ENCODE assay signal across 8 mouse cellular contexts in genomic region chr16:18195068-18195467, GRCm38 (mm10). TPM values are rescaled to one million over a fixed set of nuclear protein-coding genes. Genes with fewer than 3 reads are reported as not detected.
DNase-seq lines count a peak whose midpoint lies in the region; ATAC-seq lines count a peak whose summit lies in the region.
"Had no signal": no experiment of that assay in that cellular context is flagged by ENCODE, and none has a peak within 500 bp of the region (broad histone marks: within the 10 kb centered on the region; RNA-seq: fewer than 3 reads in every experiment).

No protein-coding gene starts in this region.

- H3K27ac ChIP-seq in embryonic facial prominence, embryonic 14.5 days (replicated peaks; ENCODE audit: low read depth, low read length) = 0 out of 2 replicates have a peak overlapping the region, but pooled peaks have one; percentile 44
- peak overlapping the region; percentile 70 for H3K27ac ChIP-seq in intestine, embryonic 16.5 days (ENCODE audit: low read length)
- peak overlapping the region; percentile 56; the same call in 1 of the 2 replicates for H3K27ac ChIP-seq in neural tube, embryonic 15.5 days (replicated peaks)
- H3K27ac ChIP-seq: lung, embryonic 15.5 days had no signal

- H3K4me3 ChIP-seq in embryonic facial prominence, embryonic 14.5 days (ENCODE audit: low read depth, low read length) = no peak overlapping the region
- no peak overlapping the region for H3K4me3 ChIP-seq in intestine, embryonic 16.5 days (ENCODE audit: low read length)
- H3K4me3 ChIP-seq in neural tube, embryonic 15.5 days (replicated peaks) = no peak overlapping the region
- H3K4me3 ChIP-seq: lung, embryonic 15.5 days had no signal

- no peaks in the 10 kb centered on the region for H3K9me3 ChIP-seq in embryonic facial prominence, embryonic 14.5 days (ENCODE audit: control insufficient read depth, low read length)
- H3K9me3 ChIP-seq in intestine, embryonic 16.5 days (ENCODE audit: control insufficient read depth, low read length) = no peaks in the 10 kb centered on the region
- H3K9me3 ChIP-seq in neural tube, embryonic 15.5 days (replicated peaks) = no peaks in the 10 kb centered on the region
- H3K9me3 ChIP-seq: lung, embryonic 15.5 days had no signal

- H3K4me2 ChIP-seq in embryonic facial prominence, embryonic 14.5 days (ENCODE audit: low read depth, low read length) = no peak overlapping the region
- no peak overlapping the region for H3K4me2 ChIP-seq in intestine, embryonic 16.5 days (ENCODE audit: low read depth, low read length)
- no peak overlapping the region for H3K4me2 ChIP-seq in neural tube, embryonic 15.5 days
- H3K4me2 ChIP-seq: lung, embryonic 15.5 days had no signal

- no peaks in the 10 kb centered on the region for H3K27me3 ChIP-seq in embryonic facial prominence, embryonic 14.5 days (replicated peaks; ENCODE audit: control insufficient read depth, insufficient read depth, low read length)
- no peaks in the 10 kb centered on the region for H3K27me3 ChIP-seq in intestine, embryonic 16.5 days (replicated peaks; ENCODE audit: control insufficient read depth, insufficient read depth, low read length)
- H3K27me3 ChIP-seq in neural tube, embryonic 15.5 days (replicated peaks) = no peaks in the 10 kb centered on the region
- H3K27me3 ChIP-seq: lung, embryonic 15.5 days had no signal

- 0 out of 2 replicates have a peak, but pooled peaks cover 6% of the 10 kb centered on the region for H3K4me1 ChIP-seq in embryonic facial prominence, embryonic 14.5 days (ENCODE audit: control insufficient read depth, insufficient read depth, low read length)
- peaks cover 15% of the 10 kb centered on the region for H3K4me1 ChIP-seq in intestine, embryonic 16.5 days (ENCODE audit: control insufficient read depth, insufficient read depth, low read length)
- peaks cover 60% of the 10 kb centered on the region for H3K4me1 ChIP-seq in neural tube, embryonic 15.5 days

- DNase-seq in thymus, postnatal 4 days = peak; percentile 21
- DNase-seq in thymus, postnatal 10 days (ENCODE audit: low spot score in 2 of 2) = no peak
- peak; percentile 62 for DNase-seq in embryonic facial prominence, embryonic 14.5 days (ENCODE audit: low spot score)
- DNase-seq in heart, postnatal 36 days = no peak

- intact Hi-C loops in heart, postnatal 36 days (cut with DNase I) = no loop called here

- no peaks in the 10 kb centered on the region for H3K36me3 ChIP-seq in embryonic facial prominence, embryonic 14.5 days (ENCODE audit: control insufficient read depth, insufficient read depth, low read length)
- H3K36me3 ChIP-seq in intestine, embryonic 16.5 days (ENCODE audit: control insufficient read depth, insufficient read depth, low read length) = no peaks in the 10 kb centered on the region
- no peaks in the 10 kb centered on the region for H3K36me3 ChIP-seq in neural tube, embryonic 15.5 days
- H3K36me3 ChIP-seq: lung, embryonic 15.5 days had no signal

- 53% methylated on average over 5 of the region's 5 CpGs for WGBS in embryonic facial prominence, embryonic 14.5 days
- WGBS in intestine, embryonic 16.5 days = 39% methylated on average over 5 of the region's 5 CpGs
- WGBS in neural tube, embryonic 15.5 days = 38% methylated on average over 5 of the region's 5 CpGs

- no peak overlapping the region for H3K9ac ChIP-seq in embryonic facial prominence, embryonic 14.5 days (ENCODE audit: low read depth, low read length)
- peak overlapping the region; percentile 46; the same call in 1 of the 2 replicates for H3K9ac ChIP-seq in intestine, embryonic 16.5 days (ENCODE audit: low read depth, low read length)
- H3K9ac ChIP-seq in neural tube, embryonic 15.5 days (replicated peaks) = no peak overlapping the region
- H3K9ac ChIP-seq: lung, embryonic 15.5 days had no signal

- peak; percentile 77 for ATAC-seq in embryonic facial prominence, embryonic 14.5 days (ENCODE audit: low read depth)
- peak; percentile 89 for ATAC-seq in intestine, embryonic 16.5 days
- no peak for ATAC-seq in neural tube, embryonic 15.5 days (ENCODE audit: low FRiP score)
- ATAC-seq in CD4-positive, CD25-positive, alpha-beta regulatory T cell, adult 4 months = no peak

RNA-seq across cellular contexts. Expression of gene Ccdc188, which starts 22.6 kb away (rescaled TPM):
- not detected in 2 replicates for polyA plus RNA-seq in embryonic facial prominence, embryonic 14.5 days (2014; fragmentation: Nextera tagmentation; extraction: Ambion mirVana)
- polyA plus RNA-seq in intestine, embryonic 16.5 days (2015; fragmentation: Nextera tagmentation; extraction: Ambion mirVana) = not detected in 2 replicates
- not detected in 2 replicates for polyA plus RNA-seq in neural tube, embryonic 15.5 days (2015; fragmentation: Nextera tagmentation; extraction: Ambion mirVana)
- polyA plus RNA-seq in CD4-positive, CD25-positive, alpha-beta regulatory T cell, adult 4 months (2017; shearing (Covaris generic)) = not detected
- not detected for total RNA-seq in heart, postnatal 36 days (2021)
- polyA plus RNA-seq: lung, embryonic 15.5 days had no signal

RNA-seq across cellular contexts. Expression of gene Zdhhc8, which starts 39.9 kb away (rescaled TPM):
- polyA plus RNA-seq in embryonic facial prominence, embryonic 14.5 days (2014; fragmentation: Nextera tagmentation; extraction: Ambion mirVana) = 23.6 and 25.4 TPM in 2 replicates
- 4.1 TPM in 2 replicates for polyA plus RNA-seq in intestine, embryonic 16.5 days (2015; fragmentation: Nextera tagmentation; extraction: Ambion mirVana)
- polyA plus RNA-seq in neural tube, embryonic 15.5 days (2015; fragmentation: Nextera tagmentation; extraction: Ambion mirVana) = 16.9 and 19.2 TPM in 2 replicates
- 1 to 10 TPM; 1.6 to 3.2 TPM for polyA plus RNA-seq in CD4-positive, CD25-positive, alpha-beta regulatory T cell, adult 4 months (2017; shearing (Covaris generic))
- total RNA-seq in heart, postnatal 36 days (2021) = 10 to 100 TPM; 19.7 to 21.5 TPM

RNA-seq across cellular contexts. Expression of gene Trmt2a, which starts 53.4 kb away (rescaled TPM):
- 79.1 and 83.5 TPM in 2 replicates for polyA plus RNA-seq in embryonic facial prominence, embryonic 14.5 days (2014; fragmentation: Nextera tagmentation; extraction: Ambion mirVana)
- polyA plus RNA-seq in intestine, embryonic 16.5 days (2015; fragmentation: Nextera tagmentation; extraction: Ambion mirVana) = 90.8 and 107 TPM in 2 replicates
- 96.4 and 97.1 TPM in 2 replicates for polyA plus RNA-seq in neural tube, embryonic 15.5 days (2015; fragmentation: Nextera tagmentation; extraction: Ambion mirVana)
- 10 to 100 TPM; 42.2 to 67.6 TPM for polyA plus RNA-seq in CD4-positive, CD25-positive, alpha-beta regulatory T cell, adult 4 months (2017; shearing (Covaris generic))
- 10 to 100 TPM; 16.1 to 19.8 TPM for total RNA-seq in heart, postnatal 36 days (2021)

RNA-seq across cellular contexts. Expression of gene Ranbp1, which starts 53.5 kb away (rescaled TPM):
- polyA plus RNA-seq in embryonic facial prominence, embryonic 14.5 days (2014; fragmentation: Nextera tagmentation; extraction: Ambion mirVana) = 515 and 520 TPM in 2 replicates
- 419 and 484 TPM in 2 replicates for polyA plus RNA-seq in intestine, embryonic 16.5 days (2015; fragmentation: Nextera tagmentation; extraction: Ambion mirVana)
- 364 and 412 TPM in 2 replicates for polyA plus RNA-seq in neural tube, embryonic 15.5 days (2015; fragmentation: Nextera tagmentation; extraction: Ambion mirVana)
- polyA plus RNA-seq in CD4-positive, CD25-positive, alpha-beta regulatory T cell, adult 4 months (2017; shearing (Covaris generic)) = 100 to 1,000 TPM; 122 to 138 TPM
- total RNA-seq in heart, postnatal 36 days (2021) = 10 to 100 TPM; 34.5 to 42.1 TPM

Comparison
In these comparisons a context has a peak if more than half of its experiments do, and no peak if none do; other contexts are left out.
1. DNase-seq: peak in thymus, postnatal 4 days (single experiment) and embryonic facial prominence, embryonic 14.5 days (single experiment); none in thymus, postnatal 10 days (0 of 2) and heart, postnatal 36 days (0 of 2).
2. ATAC-seq: peak in embryonic facial prominence, embryonic 14.5 days (single experiment) and intestine, embryonic 16.5 days (single experiment); none in neural tube, embryonic 15.5 days (single experiment) and CD4-positive, CD25-positive, alpha-beta regulatory T cell, adult 4 months (single experiment).
3. Peak in every context shown above with its lines, with median percentiles within 50 percentile points of each other: H3K27ac ChIP-seq.